Mouse (Mus musculus) limb, embryonic 13.5 days (tissue): ENCODE results near the gene Ttll3. TPM values are rescaled to one million over a fixed set of nuclear protein-coding genes. Genes with fewer than 3 reads are reported as not detected.

Source experiments
- ATAC-seq: fragments of 200-750 bp; cut with Nextera tagmentation; 2 replicates; pipeline ENCODE4 v1.8.0; 2017; ENCODE audit warnings: low read depth, moderate number of reproducible peaks, moderate TSS enrichment; ENCODE audit not compliant: low FRiP score
- H3K27ac ChIP-seq: fragments of 300-500 bp; sonication (generic); 2 replicates; pipeline ENCODE4 v1.5.1; 2015; ENCODE audit warnings: inconsistent platforms, mild to moderate bottlenecking, moderate library complexity
- H3K27me3 ChIP-seq: fragments of 300-500 bp; sonication (generic); 2 replicates; pipeline ENCODE4 v1.6.1; 2015; ENCODE audit warnings: mild to moderate bottlenecking, inconsistent platforms
- H3K36me3 ChIP-seq: fragments of 300-500 bp; sonication (generic); 2 replicates; pipeline ENCODE4 v1.6.1; 2015; ENCODE audit warnings: inconsistent platforms, mild to moderate bottlenecking, moderate library complexity
- H3K4me1 ChIP-seq: fragments of 300-500 bp; sonication (generic); 2 replicates; pipeline ENCODE4 v1.6.1; 2015; ENCODE audit warnings: inconsistent platforms
- H3K4me2 ChIP-seq: fragments of 300-500 bp; sonication (generic); replicated peaks from 2 replicates; pipeline ENCODE4 v1.6.1; 2015; ENCODE audit warnings: inconsistent platforms, mild to moderate bottlenecking, moderate library complexity
- H3K4me3 ChIP-seq: fragments of 300-500 bp; sonication (generic); 2 replicates; pipeline ENCODE4 v1.5.1; 2015; ENCODE audit warnings: moderate library complexity, mild to moderate bottlenecking, inconsistent platforms
- H3K9ac ChIP-seq: fragments of 300-500 bp; sonication (generic); 2 replicates; pipeline ENCODE4 v1.6.1; 2015; ENCODE audit warnings: mild to moderate bottlenecking, inconsistent platforms
- H3K9me3 ChIP-seq: fragments of 300-500 bp; sonication (generic); 2 replicates; pipeline ENCODE4 v1.6.1; 2016; ENCODE audit warnings: inconsistent platforms
- WGBS: fragments of 180-500 bp; shearing (Covaris S2); methylation state at CpG from one replicate; pipeline ENCODE4 v1.1.7; 2015; 5-methylcytosine and 5-hydroxymethylcytosine counted together
- polyA plus RNA-seq: library from polyadenylated mRNA; unstranded; fragments of >200 nt; fragmentation: Nextera tagmentation; extraction: Ambion mirVana; gene quantifications from 2 replicates; pipeline ENCODE4 v1.2.1, GENCODE M21; 2015

The Ttll3 gene
- polyA plus RNA-seq: 5.1 and 7.3 TPM in 2 replicates

GRCm38 (mm10) chr6:113388960-113389359, at the start of gene Ttll3:
Ttll3 (plus strand) TSS chr6:113389260.
- 0 out of 2 replicates have a peak within 1 kb of the TSS, but pooled peaks have one; percentile 8 for H3K9ac ChIP-seq
- H3K4me1 ChIP-seq: peaks cover 26% of the 10 kb centered on the region
- peaks cover 65% of the 10 kb centered on the region for H3K36me3 ChIP-seq
- H3K4me2 ChIP-seq: no peak within 1 kb of the TSS
- no peaks in the 10 kb centered on the region for H3K9me3 ChIP-seq
- WGBS: 77% methylated on average over 8 of the region's 8 CpGs
- no peak for ATAC-seq
- H3K27ac ChIP-seq: peak within 1 kb of the TSS; percentile 48
- no peaks in the 10 kb centered on the region for H3K27me3 ChIP-seq
- H3K4me3 ChIP-seq: no peak within 1 kb of the TSS

GRCm38 (mm10) chr6:113341574-113341973, 47.5 kb upstream of the Ttll3 start:
- Histone ChIP-seq H3K4me1 (peaks cover 25% of the 10 kb centered on the region), H3K4me3 (no peak overlapping the region), H3K9ac (no peak overlapping the region), H3K9me3 (no peaks in the 10 kb centered on the region), H3K4me2 (0 out of 2 replicates have a peak overlapping the region, but pooled peaks have one; percentile 72), H3K27me3 (no peaks in the 10 kb centered on the region), H3K36me3 (peaks cover 44% of the 10 kb centered on the region), H3K27ac (no peak overlapping the region)
- no peak for ATAC-seq
- 77% methylated on average over 6 of the region's 6 CpGs for WGBS

- Histone ChIP-seq H3K4me2 (peak overlapping the region; percentile 72), H3K4me1 (peaks cover 25% of the 10 kb centered on the region), H3K27ac (no peak overlapping the region), H3K9ac (0 out of 2 replicates have a peak overlapping the region, but pooled peaks have one; percentile 51), H3K9me3 (no peaks in the 10 kb centered on the region), H3K4me3 (peak overlapping the region; percentile 62), H3K36me3 (peaks cover 39% of the 10 kb centered on the region), H3K27me3 (no peaks in the 10 kb centered on the region)
- ATAC-seq: no peak
- 32% methylated on average over 4 of the region's 7 CpGs for WGBS
Observed at GRCm38 (mm10) chr6:113342297-113342696, 46.8 kb upstream of the Ttll3 start.

- H3K4me1 ChIP-seq: peaks cover 25% of the 10 kb centered on the region
- ATAC-seq: peak; percentile 87
- H3K9ac ChIP-seq: peak within 1 kb of the TSS; percentile 79
- peak within 1 kb of the TSS; percentile 62 for H3K4me3 ChIP-seq
- WGBS: 14% methylated on average over 32 of the region's 32 CpGs
- no peaks in the 10 kb centered on the region for H3K9me3 ChIP-seq
- H3K27ac ChIP-seq: 0 out of 2 replicates have a peak within 1 kb of the TSS, but pooled peaks have one; percentile 28
- peaks cover 28% of the 10 kb centered on the region for H3K36me3 ChIP-seq
- no peaks in the 10 kb centered on the region for H3K27me3 ChIP-seq
- H3K4me2 ChIP-seq: peak within 1 kb of the TSS; percentile 72
Observed at GRCm38 (mm10) chr6:113343177-113344092, 45.6 kb upstream of the Ttll3 start, which contains the start of gene Camk1. Camk1 (minus strand) TSS chr6:113343984.

- H3K4me2 ChIP-seq: peak overlapping the region; percentile 72
- no peak overlapping the region for H3K27ac ChIP-seq
- H3K4me1 ChIP-seq: peaks cover 25% of the 10 kb centered on the region
- no peak overlapping the region for H3K9ac ChIP-seq
- peaks cover 19% of the 10 kb centered on the region for H3K36me3 ChIP-seq
- no peaks in the 10 kb centered on the region for H3K9me3 ChIP-seq
- 42% methylated on average over 2 of the region's 2 CpGs for WGBS
- H3K27me3 ChIP-seq: no peaks in the 10 kb centered on the region
- 0 out of 2 replicates have a peak, but pooled peaks have one; percentile 4 for ATAC-seq
- peak overlapping the region; percentile 62; the same call in 1 of the 2 replicates for H3K4me3 ChIP-seq
Observed at GRCm38 (mm10) chr6:113344321-113344720, 44.7 kb upstream of the Ttll3 start.

GRCm38 (mm10) chr6:113346897-113347296, 42.2 kb upstream of the Ttll3 start:
- Histone ChIP-seq H3K27me3 (no peaks in the 10 kb centered on the region), H3K27ac (no peak overlapping the region), H3K4me1 (peaks cover 20% of the 10 kb centered on the region), H3K4me3 (no peak overlapping the region), H3K9ac (no peak overlapping the region), H3K9me3 (no peaks in the 10 kb centered on the region), H3K4me2 (no peak overlapping the region), H3K36me3 (no peaks in the 10 kb centered on the region)
- no peak for ATAC-seq
- 77% methylated on average over 4 of the region's 4 CpGs for WGBS

- H3K4me3 ChIP-seq: no peak overlapping the region
- no peak overlapping the region for H3K4me2 ChIP-seq
- H3K27me3 ChIP-seq: no peaks in the 10 kb centered on the region
- H3K4me1 ChIP-seq: no peaks in the 10 kb centered on the region
- no peaks in the 10 kb centered on the region for H3K9me3 ChIP-seq
- H3K27ac ChIP-seq: no peak overlapping the region
- no peak overlapping the region for H3K9ac ChIP-seq
- H3K36me3 ChIP-seq: no peaks in the 10 kb centered on the region
- ATAC-seq: no peak
Observed at GRCm38 (mm10) chr6:113350538-113350937, 38.5 kb upstream of the Ttll3 start.

GRCm38 (mm10) chr6:113351161-113351560, 37.9 kb upstream of the Ttll3 start:
- Histone ChIP-seq H3K27me3 (no peaks in the 10 kb centered on the region), H3K27ac (no peak overlapping the region), H3K4me1 (no peaks in the 10 kb centered on the region), H3K9ac (no peak overlapping the region), H3K4me2 (no peak overlapping the region), H3K9me3 (no peaks in the 10 kb centered on the region), H3K36me3 (no peaks in the 10 kb centered on the region), H3K4me3 (no peak overlapping the region)
- ATAC-seq: no peak
- WGBS: 76% methylated on average over 1 of the region's 1 CpGs

GRCm38 (mm10) chr6:113351653-113352052, 37.4 kb upstream of the Ttll3 start:
- Histone ChIP-seq H3K36me3 (no peaks in the 10 kb centered on the region), H3K4me2 (no peak overlapping the region), H3K4me1 (no peaks in the 10 kb centered on the region), H3K9ac (no peak overlapping the region), H3K27me3 (no peaks in the 10 kb centered on the region), H3K9me3 (no peaks in the 10 kb centered on the region), H3K4me3 (no peak overlapping the region), H3K27ac (no peak overlapping the region)
- 68% methylated on average over 10 of the region's 10 CpGs for WGBS
- ATAC-seq: no peak

GRCm38 (mm10) chr6:113352820-113353219, 36.2 kb upstream of the Ttll3 start:
- H3K27me3 ChIP-seq: no peaks in the 10 kb centered on the region
- H3K4me1 ChIP-seq: no peaks in the 10 kb centered on the region
- no peak overlapping the region for H3K4me3 ChIP-seq
- no peak overlapping the region for H3K4me2 ChIP-seq
- H3K27ac ChIP-seq: no peak overlapping the region
- WGBS: 70% methylated on average over 3 of the region's 3 CpGs
- no peaks in the 10 kb centered on the region for H3K9me3 ChIP-seq
- no peak for ATAC-seq
- no peak overlapping the region for H3K9ac ChIP-seq
- no peaks in the 10 kb centered on the region for H3K36me3 ChIP-seq

GRCm38 (mm10) chr6:113353696-113354095, 35.4 kb upstream of the Ttll3 start:
- no peaks in the 10 kb centered on the region for H3K4me1 ChIP-seq
- H3K9ac ChIP-seq: no peak overlapping the region
- no peaks in the 10 kb centered on the region for H3K36me3 ChIP-seq
- H3K27ac ChIP-seq: no peak overlapping the region
- no peak overlapping the region for H3K4me2 ChIP-seq
- H3K9me3 ChIP-seq: no peaks in the 10 kb centered on the region
- 78% methylated on average over 3 of the region's 3 CpGs for WGBS
- H3K4me3 ChIP-seq: no peak overlapping the region
- H3K27me3 ChIP-seq: no peaks in the 10 kb centered on the region
- no peak for ATAC-seq

GRCm38 (mm10) chr6:113361476-113361875, 27.6 kb upstream of the Ttll3 start:
- no peak for ATAC-seq
- Histone ChIP-seq H3K27ac (no peak overlapping the region), H3K4me2 (no peak overlapping the region), H3K27me3 (no peaks in the 10 kb centered on the region), H3K4me3 (no peak overlapping the region), H3K9ac (no peak overlapping the region), H3K9me3 (no peaks in the 10 kb centered on the region), H3K36me3 (peaks cover 5% of the 10 kb centered on the region), H3K4me1 (no peaks in the 10 kb centered on the region)
- 80% methylated on average over 4 of the region's 4 CpGs for whole genome bisulfite sequencing
